Mouse (Mus musculus) gastrocnemius, postnatal 25 days (tissue): ENCODE results near the gene Map4k2. TPM values are rescaled to one million over a fixed set of nuclear protein-coding genes. Genes with fewer than 3 reads are reported as not detected.
A peak's percentile ranks its signal among the peaks of the same experiment; 100 is the strongest.

Source experiments
- DNase-seq: peaks from one replicate; pipeline ENCODE4 v3.0.0; 2022
- total RNA-seq, 2 experiments: library from RNA; stranded (reverse); gene quantifications; 1 replicate in 1 of 2; 2 replicates in 1 of 2; pipeline ENCODE4 v1.2.3; 2021

The Map4k2 gene
- total RNA-seq, 2 experiments from 2014 or later = 9.2 to 14.6 TPM

GRCm38 (mm10) chr19:6346023-6346422 is 5.1 kb downstream of the Map4k2 start:
- no peak for DNase-seq

GRCm38 (mm10) chr19:6346661-6347060 is 5.7 kb downstream of the Map4k2 start:
- no peak for DNase-seq

- no peak for DNase-seq
Measured at GRCm38 (mm10) chr19:6347615-6348014, 6.7 kb downstream of the Map4k2 start.

GRCm38 (mm10) chr19:6348717-6349116 is 7.8 kb downstream of the Map4k2 start:
- DNase-seq = no peak

GRCm38 (mm10) chr19:6349215-6349983 is 8.5 kb downstream of the Map4k2 start:
- no peak for DNase-seq

GRCm38 (mm10) chr19:6351431-6352106 is 10.6 kb downstream of the Map4k2 start:
- no peak for DNase-seq

GRCm38 (mm10) chr19:6352107-6352505 is 11.2 kb downstream of the Map4k2 start:
- no peak for DNase-seq

GRCm38 (mm10) chr19:6354030-6354429 is 13.1 kb downstream of the Map4k2 start:
- DNase-seq = no peak

- no peak for DNase-seq
Measured at GRCm38 (mm10) chr19:6361291-6361690, 20.4 kb downstream of the Map4k2 start.

GRCm38 (mm10) chr19:6363091-6363410 is 22.1 kb downstream of the Map4k2 start:
- no peak for DNase-seq

GRCm38 (mm10) chr19:6363411-6364240 is 22.7 kb downstream of the Map4k2 start, which contains the start of gene Sf1:
Gene Sf1 (plus strand): TSS chr19:6363690.
- peak; percentile 100 for DNase-seq

- DNase-seq = peak; percentile 90
Measured at GRCm38 (mm10) chr19:6364317-6364725, 23.4 kb downstream of the Map4k2 start.

GRCm38 (mm10) chr19:6364842-6365241 is 23.9 kb downstream of the Map4k2 start:
- no peak for DNase-seq

- DNase-seq = no peak
Measured at GRCm38 (mm10) chr19:6370175-6370574, 29.2 kb downstream of the Map4k2 start.

GRCm38 (mm10) chr19:6372433-6372832 is 31.5 kb downstream of the Map4k2 start:
- no peak for DNase-seq

GRCm38 (mm10) chr19:6373539-6374400 is 32.8 kb downstream of the Map4k2 start:
- no peak for DNase-seq

GRCm38 (mm10) chr19:6374571-6374970 is 33.6 kb downstream of the Map4k2 start:
- no peak for DNase-seq

GRCm38 (mm10) chr19:6375423-6376254 is 34.7 kb downstream of the Map4k2 start:
- DNase-seq = no peak

- DNase-seq = no peak
Measured at GRCm38 (mm10) chr19:6376255-6376564, 35.3 kb downstream of the Map4k2 start.

- DNase-seq = no peak
Measured at GRCm38 (mm10) chr19:6376643-6377042, 35.7 kb downstream of the Map4k2 start.
